Mouse (Mus musculus): Measurements from ENCODE around the gene Vapa.
A peak's percentile ranks its signal among the peaks of the same experiment; 100 is the strongest.

DNA sequence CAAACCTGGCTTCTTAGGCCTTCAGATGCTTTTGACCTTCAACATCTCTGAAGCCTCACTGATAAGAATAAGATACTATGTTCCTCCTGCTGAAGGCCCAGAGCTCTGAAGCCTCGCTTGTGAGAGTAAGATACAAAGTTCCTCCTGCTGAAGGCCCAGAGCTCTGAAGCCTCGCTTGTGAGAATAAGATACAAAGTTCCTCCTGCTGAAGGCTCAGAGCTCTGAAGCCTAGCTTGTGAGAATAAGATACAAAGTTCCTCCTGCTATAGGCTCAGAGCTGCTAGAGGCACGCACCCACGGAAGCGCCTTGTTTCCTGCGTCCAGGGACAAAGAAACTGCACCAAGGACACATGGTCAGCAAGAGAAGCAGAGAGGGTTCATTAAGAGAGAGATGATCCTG lies 43.4 kb upstream of the Vapa start:
- TF ChIP-seq POLR2A (IDR thresholded peaks at IDR 0.05; ENCODE audit: control insufficient read depth in 1 of 2, insufficient read depth in 1 of 2, low read depth in 1 of 2, low read length in 2 of 2, poor library complexity in 1 of 2), result peak in 1 of 2 experiments; percentile 29; a peak in 1 of 4 replicates
- no peak for TF ChIP-seq MXI1 (IDR thresholded peaks at IDR 0.05; ENCODE audit: low read depth, low read length)
- TF ChIP-seq EP300 (IDR thresholded peaks at IDR 0.05; ENCODE audit: low read depth in 1 of 2, low read length in 2 of 2), result peak in 1 of 2 experiments; percentile 28; a peak in 1 of 4 replicates
- no peak for TF ChIP-seq MAZ (IDR thresholded peaks at IDR 0.05; ENCODE audit: low read depth, low read length)
- TF ChIP-seq UBTF (IDR thresholded peaks at IDR 0.05; ENCODE audit: borderline replicate concordance, insufficient read depth, low read depth, low read length), result no peak
- TF ChIP-seq ZC3H11A (IDR thresholded peaks at IDR 0.05; ENCODE audit: low read depth, low read length), result no peak
- TF ChIP-seq CTCF (IDR thresholded peaks at IDR 0.05 in 2 of 3, conservative IDR thresholded peaks at IDR 0.05 in 1 of 3; ENCODE audit: control insufficient read depth in 1 of 3, insufficient read depth in 1 of 3, low read depth in 2 of 3, low read length in 3 of 3, poor library complexity in 1 of 3, severe bottlenecking in 1 of 3), result no peak
- TF ChIP-seq NELFE (IDR thresholded peaks at IDR 0.05; ENCODE audit: low read depth, low read length), result no peak; the same call in 1 of the 2 replicates
- no peak for TF ChIP-seq KAT2A (conservative IDR thresholded peaks at IDR 0.05; ENCODE audit: low read depth, low read length)
- TF ChIP-seq HCFC1 (IDR thresholded peaks at IDR 0.05; ENCODE audit: low read depth, low read length), result no peak
- no peak for TF ChIP-seq USF2 (IDR thresholded peaks at IDR 0.05; ENCODE audit: borderline replicate concordance in 1 of 2, insufficient read depth in 1 of 2, low read depth in 1 of 2, low read length in 2 of 2)
- TF ChIP-seq ETS1 (IDR thresholded peaks at IDR 0.05; ENCODE audit: low read depth, low read length), result no peak
- TF ChIP-seq E2F4 (IDR thresholded peaks at IDR 0.05; ENCODE audit: borderline replicate concordance, low read depth, low read length), result no peak
